Mouse (Mus musculus): ENCODE results near the gene Ncoa7. TPM values are rescaled to one million over a fixed set of nuclear protein-coding genes. Genes with fewer than 3 reads are reported as not detected.

Ncoa7 gene
- polyA plus RNA-seq, 1 experiment from 2014 or later: 11.5 TPM

DNA sequence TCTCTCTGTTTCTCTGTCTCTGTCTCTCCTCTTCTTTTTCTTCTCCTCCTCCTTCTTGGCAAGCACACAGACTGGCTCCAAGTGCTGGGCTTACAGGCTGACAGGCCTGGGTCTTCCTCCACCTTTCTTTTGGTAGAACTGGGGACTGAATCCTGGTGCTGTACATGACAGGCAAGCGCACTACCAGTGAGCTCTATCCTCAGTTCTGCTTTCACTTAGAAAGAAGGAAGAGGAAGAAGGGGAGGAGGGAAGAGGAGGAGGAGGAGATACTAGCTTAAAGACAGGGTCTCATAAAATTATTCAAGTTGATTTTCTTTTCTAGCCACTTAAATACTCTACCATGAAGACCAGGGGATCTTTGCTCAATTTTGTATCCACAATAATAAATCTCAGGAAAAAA, 80.1 kb downstream of the Ncoa7 start:
- Histone ChIP-seq H3K27ac (ENCODE audit: low read depth) (no peak overlapping the region), H3K9me3 (ENCODE audit: low read depth, low read length) (no peaks in the 10 kb centered on the region), H3K27me3 (ENCODE audit: insufficient read depth, low read length) (no peaks in the 10 kb centered on the region), H3K4me3 (ENCODE audit: low read depth, low read length) (no peak overlapping the region), H3K36me3 (ENCODE audit: insufficient read depth) (no peaks in the 10 kb centered on the region), H3K4me2 (no peak overlapping the region), H3K4me1 (ENCODE audit: insufficient read depth) (no peaks in the 10 kb centered on the region), H3K9ac (no peak overlapping the region)
- WGBS: 96% methylated on average over 1 of the region's 1 CpGs
- no peak for TF ChIP-seq CTCF (IDR thresholded peaks at IDR 0.05; ENCODE audit: low read depth)
- no peak for DNase-seq
- ATAC-seq (ENCODE audit: insufficient read depth): no peak

GRCm38 (mm10) chr10:30720556-30720955, 82.6 kb downstream of the Ncoa7 start:
- DNase-seq: no peak
- no peaks in the 10 kb centered on the region for H3K4me1 ChIP-seq (ENCODE audit: insufficient read depth)
- no peak for TF ChIP-seq CTCF (IDR thresholded peaks at IDR 0.05; ENCODE audit: low read depth)
- no peak overlapping the region for H3K4me2 ChIP-seq
- H3K27me3 ChIP-seq (ENCODE audit: insufficient read depth, low read length): no peaks in the 10 kb centered on the region
- no peak overlapping the region for H3K27ac ChIP-seq (ENCODE audit: low read depth)
- no peak overlapping the region for H3K9ac ChIP-seq
- no peak for ATAC-seq (ENCODE audit: insufficient read depth)
- no peaks in the 10 kb centered on the region for H3K36me3 ChIP-seq (ENCODE audit: insufficient read depth)
- WGBS: 81% methylated on average over 3 of the region's 3 CpGs
- H3K9me3 ChIP-seq (ENCODE audit: low read depth, low read length): no peaks in the 10 kb centered on the region
- H3K4me3 ChIP-seq (ENCODE audit: low read depth, low read length): no peak overlapping the region

DNA sequence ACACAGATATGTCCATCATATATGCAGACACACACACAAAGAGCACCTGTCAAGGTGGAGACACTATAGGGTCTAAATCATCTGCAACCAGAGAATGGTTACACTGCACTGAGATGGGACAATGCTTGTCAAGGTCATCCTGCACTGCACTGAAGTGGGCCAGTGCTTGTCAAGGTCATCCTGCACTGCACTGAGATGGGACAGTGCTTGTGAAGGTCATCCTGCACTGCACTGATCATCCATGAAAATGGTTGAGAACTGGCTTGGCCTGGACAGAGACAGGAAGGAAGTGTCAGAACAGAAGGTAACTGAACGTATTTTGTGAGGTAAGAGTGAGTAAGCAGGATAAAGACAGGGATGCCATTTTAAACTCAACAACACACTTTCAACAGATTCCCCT, 83.2 kb downstream of the Ncoa7 start:
- no peak overlapping the region for H3K9ac ChIP-seq
- no peak overlapping the region for H3K4me2 ChIP-seq
- WGBS: 79% methylated on average over 1 of the region's 1 CpGs
- no peaks in the 10 kb centered on the region for H3K4me1 ChIP-seq (ENCODE audit: insufficient read depth)
- TF ChIP-seq CTCF (IDR thresholded peaks at IDR 0.05; ENCODE audit: low read depth): no peak
- no peaks in the 10 kb centered on the region for H3K36me3 ChIP-seq (ENCODE audit: insufficient read depth)
- no peak overlapping the region for H3K4me3 ChIP-seq (ENCODE audit: low read depth, low read length)
- no peak; the same call in 1 of the 2 replicates for ATAC-seq (ENCODE audit: insufficient read depth)
- no peaks in the 10 kb centered on the region for H3K27me3 ChIP-seq (ENCODE audit: insufficient read depth, low read length)
- no peaks in the 10 kb centered on the region for H3K9me3 ChIP-seq (ENCODE audit: low read depth, low read length)
- H3K27ac ChIP-seq (ENCODE audit: low read depth): no peak overlapping the region
- DNase-seq: no peak

- Histone ChIP-seq H3K4me2 (no peak overlapping the region), H3K4me1 (ENCODE audit: insufficient read depth) (no peaks in the 10 kb centered on the region), H3K9me3 (ENCODE audit: low read depth, low read length) (no peaks in the 10 kb centered on the region), H3K27me3 (ENCODE audit: insufficient read depth, low read length) (no peaks in the 10 kb centered on the region), H3K27ac (ENCODE audit: low read depth) (no peak overlapping the region), H3K9ac (no peak overlapping the region), H3K36me3 (ENCODE audit: insufficient read depth) (no peaks in the 10 kb centered on the region), H3K4me3 (ENCODE audit: low read depth, low read length) (no peak overlapping the region)
- DNase-seq (peak; percentile 87), ATAC-seq (ENCODE audit: insufficient read depth) (peak; percentile 85; the same call in 1 of the 2 replicates)
- WGBS: 23% methylated on average over 4 of the region's 4 CpGs
- peak; percentile 86 for TF ChIP-seq CTCF (IDR thresholded peaks at IDR 0.05; ENCODE audit: low read depth)
These were observed 84.3 kb downstream of the Ncoa7 start for GRCm38 (mm10) chr10:30718703-30719340.

GRCm38 (mm10) chr10:30716171-30716570, 87.0 kb downstream of the Ncoa7 start:
- no peak for TF ChIP-seq CTCF (IDR thresholded peaks at IDR 0.05; ENCODE audit: low read depth)

GRCm38 (mm10) chr10:30712540-30712939, 90.6 kb downstream of the Ncoa7 start:
- H3K9ac ChIP-seq: no peak overlapping the region
- H3K4me2 ChIP-seq: no peak overlapping the region
- no peaks in the 10 kb centered on the region for H3K27me3 ChIP-seq (ENCODE audit: insufficient read depth, low read length)
- H3K4me1 ChIP-seq (ENCODE audit: insufficient read depth): no peaks in the 10 kb centered on the region
- WGBS: 67% methylated on average over 1 of the region's 1 CpGs
- H3K9me3 ChIP-seq (ENCODE audit: low read depth, low read length): no peaks in the 10 kb centered on the region
- no peak overlapping the region for H3K27ac ChIP-seq (ENCODE audit: low read depth)
- H3K36me3 ChIP-seq (ENCODE audit: insufficient read depth): no peaks in the 10 kb centered on the region
- DNase-seq (no peak), ATAC-seq (ENCODE audit: insufficient read depth) (no peak)
- no peak for TF ChIP-seq CTCF (IDR thresholded peaks at IDR 0.05; ENCODE audit: low read depth)
- H3K4me3 ChIP-seq (ENCODE audit: low read depth, low read length): no peak overlapping the region

More at GRCm38 (mm10) chr10:30716171-30716570, 87.0 kb downstream of the Ncoa7 start:
- Histone ChIP-seq H3K9ac (no peak overlapping the region), H3K27ac (ENCODE audit: low read depth) (no peak overlapping the region), H3K4me3 (ENCODE audit: low read depth, low read length) (no peak overlapping the region), H3K4me1 (ENCODE audit: insufficient read depth) (no peaks in the 10 kb centered on the region), H3K9me3 (ENCODE audit: low read depth, low read length) (no peaks in the 10 kb centered on the region), H3K4me2 (no peak overlapping the region), H3K27me3 (ENCODE audit: insufficient read depth, low read length) (no peaks in the 10 kb centered on the region), H3K36me3 (ENCODE audit: insufficient read depth) (no peaks in the 10 kb centered on the region)
- no peak for DNase-seq
- ATAC-seq (ENCODE audit: insufficient read depth): no peak

GRCm38 (mm10) chr10:30709846-30710403, 93.2 kb downstream of the Ncoa7 start:
- Histone ChIP-seq H3K4me2 (no peak overlapping the region), H3K36me3 (ENCODE audit: insufficient read depth) (no peaks in the 10 kb centered on the region), H3K9me3 (ENCODE audit: low read depth, low read length) (no peaks in the 10 kb centered on the region), H3K4me3 (ENCODE audit: low read depth, low read length) (no peak overlapping the region), H3K27me3 (ENCODE audit: insufficient read depth, low read length) (no peaks in the 10 kb centered on the region), H3K9ac (no peak overlapping the region), H3K27ac (ENCODE audit: low read depth) (no peak overlapping the region), H3K4me1 (ENCODE audit: insufficient read depth) (no peaks in the 10 kb centered on the region)
- whole genome bisulfite sequencing: 62% methylated on average over 7 of the region's 7 CpGs
- peak; percentile 23 for DNase-seq
- ATAC-seq (ENCODE audit: insufficient read depth): no peak
- TF ChIP-seq CTCF (IDR thresholded peaks at IDR 0.05; ENCODE audit: low read depth): no peak
